Mouse (Mus musculus) gastrocnemius, postnatal 36 days (tissue): ENCODE data around the gene Luzp1. TPM values are rescaled to one million over a fixed set of nuclear protein-coding genes. Genes with fewer than 3 reads are reported as not detected.
A peak's percentile ranks its signal among the peaks of the same experiment; 100 is the strongest.

Experiments
- DNase-seq, 2 experiments: peaks; one replicate each; pipeline ENCODE4 v3.0.0; 2022
- intact Hi-C: fragments of 180-260 bp; cut with DNase I; formaldehyde crosslinking; loops from one replicate; pipeline ENCODE4 v1.15.1; 2025
- long read RNA-seq, 2 experiments: library from polyadenylated mRNA; stranded (forward); transcript quantifications; one replicate each; pipeline ENCODE4 v2.0.0; 2021
- total RNA-seq, 2 experiments: library from RNA; stranded (reverse); gene quantifications; 2 replicates each; pipeline ENCODE4 v1.2.3; 2021

Gene Luzp1
- total RNA-seq: 10 to 100 TPM; 12.6 to 13.1 TPM
- long read RNA-seq, experiment 1, partial matches to known transcripts: 0 of 2 reads
- long read RNA-seq, experiment 1, other reads (novel, unspliced or antisense): 2 of 2 reads
- long read RNA-seq, experiment 2, full-length matches to known transcripts: 1 of 4 reads
- long read RNA-seq, experiment 2, partial matches to known transcripts: 1 of 4 reads
- long read RNA-seq, experiment 2, other reads (novel, unspliced or antisense): 2 of 4 reads

DNA sequence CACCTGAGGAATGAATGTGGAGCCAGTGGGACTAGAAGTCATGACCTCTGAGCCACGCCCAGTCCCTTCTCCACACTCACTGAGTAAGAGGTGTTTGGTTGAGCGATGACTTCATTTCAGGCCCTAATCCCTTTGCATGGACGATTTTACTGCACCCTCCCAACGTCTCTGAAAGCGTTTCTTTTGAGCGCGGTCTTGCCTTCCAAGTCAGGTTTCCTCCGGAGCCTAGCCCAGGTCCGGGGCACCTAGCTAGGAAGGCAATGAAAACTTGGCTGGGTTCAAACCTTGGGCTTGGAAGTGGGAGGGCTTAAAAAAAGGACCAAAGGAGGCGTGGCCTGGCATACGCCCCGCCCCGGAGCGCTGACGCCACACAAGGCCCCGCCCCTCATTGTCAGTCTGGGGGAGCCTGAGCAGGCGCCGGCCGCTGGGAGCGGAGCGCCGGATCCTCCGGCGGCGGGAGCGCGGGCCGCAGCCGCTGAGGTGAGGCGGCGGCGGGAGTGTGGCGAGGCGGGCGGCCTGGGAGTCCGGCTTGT lies at the start of gene Luzp1:
Gene Luzp1 (plus strand): TSS at position 391 of the 533 bp plus-strand sequence.
- intact Hi-C loops: no loop called here

DNA sequence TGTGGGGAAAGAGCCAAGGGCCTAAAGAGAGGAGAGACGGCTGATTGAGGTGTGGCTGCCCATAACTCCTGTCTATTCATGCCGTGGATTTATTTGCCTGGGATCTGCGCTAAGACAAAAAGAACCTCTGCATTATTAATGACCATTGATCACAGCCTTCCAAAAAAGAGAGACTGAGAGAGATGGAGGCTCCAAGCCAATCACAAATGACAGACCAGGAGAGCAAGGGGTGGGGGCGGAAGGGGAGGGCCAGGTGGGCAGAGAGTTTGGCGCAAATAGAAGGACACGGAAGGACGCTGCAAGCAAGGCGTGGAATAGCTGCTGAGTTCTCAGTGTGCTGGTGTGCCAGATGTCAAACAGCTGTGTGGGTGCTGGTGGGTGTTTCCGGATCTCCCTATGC lies 46.3 kb upstream of the Luzp1 start, which contains the start of gene Htr1d:
Gene Htr1d (plus strand): TSS at position 301 of the 400 bp plus-strand sequence.
- intact Hi-C loops: no loop called here
- no peak for DNase-seq

More for the DNA sequence above, at the start of gene Luzp1:
- DNase-seq: peak; percentile 88 to 97

DNA sequence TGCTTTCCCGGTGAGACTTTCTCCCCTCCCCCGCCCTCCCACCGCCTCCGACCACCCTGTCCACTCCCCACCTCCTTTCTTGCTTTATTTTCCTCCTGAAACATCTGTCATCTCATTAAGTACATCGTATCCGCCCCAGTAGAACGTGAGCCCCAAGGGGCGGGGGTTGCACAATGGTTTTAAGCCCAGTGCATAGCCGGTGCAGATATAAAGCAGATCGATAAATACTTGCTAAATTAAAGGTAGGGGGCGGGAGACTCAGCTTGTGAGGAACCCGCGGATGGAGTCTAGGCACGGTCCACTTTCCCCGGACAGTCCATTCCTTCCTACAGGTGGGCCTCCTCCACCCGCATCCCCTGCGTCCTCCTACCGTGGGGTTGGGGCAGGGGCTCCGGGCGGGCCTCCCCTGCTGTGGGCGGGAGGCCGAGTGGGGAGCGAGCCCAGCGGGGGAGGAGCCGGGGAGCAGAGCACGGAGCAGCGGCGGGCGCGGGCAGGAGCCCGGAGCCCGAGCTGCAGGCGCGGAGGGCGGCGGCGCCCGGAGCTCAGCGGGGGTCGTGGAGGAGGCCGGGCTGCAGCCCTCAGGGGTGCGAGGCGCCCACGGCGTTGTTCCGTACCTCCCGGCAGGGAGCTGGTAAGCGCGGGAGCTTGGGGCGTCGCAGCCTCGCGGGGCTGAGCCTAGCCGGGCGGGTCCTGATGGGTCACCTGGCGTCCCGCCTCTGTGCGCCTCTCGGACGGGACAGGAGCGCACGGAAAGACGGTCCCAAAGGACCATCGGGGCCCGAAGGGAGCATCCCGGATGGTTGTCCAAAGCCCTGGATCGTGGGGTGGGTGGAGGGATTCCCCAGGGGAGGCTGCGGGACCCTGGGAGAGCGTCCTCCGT lies 45.2 kb upstream of the Luzp1 start:
- intact Hi-C loops: no loop called here

DNA sequence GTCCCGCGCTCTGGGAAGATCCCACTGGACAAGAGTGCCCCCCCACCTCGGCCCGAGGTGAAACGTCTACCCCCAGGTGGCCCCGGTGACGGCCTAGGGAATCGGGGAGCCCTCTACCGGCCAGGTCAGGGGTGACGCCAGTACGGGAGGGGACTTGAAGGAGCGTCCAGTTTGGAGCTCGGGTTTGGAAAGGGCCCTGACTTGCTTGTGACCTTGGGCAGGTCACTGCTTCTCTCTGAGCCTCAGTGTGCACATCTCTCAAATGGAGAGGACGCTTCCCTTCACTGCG lies 44.6 kb upstream of the Luzp1 start:
- intact Hi-C loops: no loop called here
- DNase-seq: no peak

More for the DNA sequence above, 45.2 kb upstream of the Luzp1 start:
- no peak for DNase-seq

DNA sequence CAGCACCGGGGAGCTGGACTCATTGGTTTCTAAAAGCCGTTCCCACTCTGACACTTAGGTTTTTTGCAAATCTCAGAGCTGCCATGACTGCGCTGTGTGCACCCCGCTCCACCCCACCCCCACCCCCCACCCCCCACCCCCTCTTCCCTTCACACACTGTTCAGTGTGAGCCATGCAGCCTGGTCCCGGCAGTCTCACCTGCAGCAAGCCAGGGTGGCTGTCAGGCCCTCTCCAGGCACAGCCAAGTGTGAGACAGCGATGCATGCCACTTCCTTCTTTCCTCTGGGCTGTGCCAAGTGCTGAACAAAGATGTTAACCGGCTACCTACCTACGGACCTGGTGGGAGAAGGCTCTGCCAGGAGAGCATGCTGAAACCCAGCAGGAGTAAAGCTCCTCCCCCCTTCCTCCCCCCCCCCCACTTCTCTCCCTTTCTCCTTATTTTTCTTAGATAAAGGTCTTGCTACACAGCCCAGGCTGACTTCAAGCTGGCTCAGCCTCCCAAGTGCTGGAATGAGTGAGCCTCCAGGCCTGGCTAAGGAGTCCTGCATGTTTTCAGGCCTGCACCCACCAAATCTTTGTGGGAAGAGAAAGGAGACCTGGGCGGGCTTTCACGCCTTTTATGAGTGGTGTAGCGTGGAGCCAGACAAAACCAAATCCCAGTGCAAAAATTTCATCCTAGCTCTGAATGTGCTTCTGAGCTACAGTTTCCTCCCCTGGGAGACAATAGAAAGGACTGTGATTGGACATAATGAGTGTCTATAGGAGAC lies 38.8 kb upstream of the Luzp1 start:
- DNase-seq: no peak
- intact Hi-C loops: no loop called here

DNA sequence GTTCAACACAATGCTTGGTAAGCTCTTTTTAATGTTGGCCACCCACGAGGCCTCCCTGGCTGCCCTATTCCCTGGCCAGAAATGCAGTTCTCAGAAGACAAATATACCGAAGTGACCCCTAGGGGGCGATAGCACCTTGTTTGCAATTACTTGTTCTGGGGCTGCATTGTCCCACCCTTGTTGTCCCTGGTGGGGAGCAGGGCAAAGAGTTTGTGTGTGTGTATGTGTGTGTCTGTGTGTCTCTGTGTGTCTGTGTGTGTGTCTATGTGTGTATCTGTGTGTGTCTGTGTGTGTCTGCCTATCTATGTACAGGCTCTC lies 38.2 kb upstream of the Luzp1 start:
- intact Hi-C loops: no loop called here
- no peak for DNase-seq

DNA sequence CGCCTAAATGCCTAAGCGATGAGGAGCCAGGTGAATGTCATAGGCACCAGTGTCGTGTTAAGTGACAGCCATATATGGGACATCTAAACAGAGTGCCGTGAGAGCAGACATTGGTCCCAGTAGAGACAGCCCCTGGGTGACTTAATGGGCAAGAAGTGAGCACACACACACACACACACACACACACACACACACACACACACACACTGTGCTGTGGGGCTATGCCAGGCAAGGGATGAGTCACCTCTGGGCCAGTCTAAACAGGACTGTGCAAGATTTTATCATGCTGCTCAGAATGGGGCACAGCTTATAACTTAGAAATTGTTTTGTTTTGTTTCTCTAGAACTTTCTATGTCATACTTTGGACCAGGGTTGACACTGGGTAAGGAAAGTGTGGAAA lies 35.5 kb upstream of the Luzp1 start:
- DNase-seq: no peak
- intact Hi-C loops: no loop called here

DNA sequence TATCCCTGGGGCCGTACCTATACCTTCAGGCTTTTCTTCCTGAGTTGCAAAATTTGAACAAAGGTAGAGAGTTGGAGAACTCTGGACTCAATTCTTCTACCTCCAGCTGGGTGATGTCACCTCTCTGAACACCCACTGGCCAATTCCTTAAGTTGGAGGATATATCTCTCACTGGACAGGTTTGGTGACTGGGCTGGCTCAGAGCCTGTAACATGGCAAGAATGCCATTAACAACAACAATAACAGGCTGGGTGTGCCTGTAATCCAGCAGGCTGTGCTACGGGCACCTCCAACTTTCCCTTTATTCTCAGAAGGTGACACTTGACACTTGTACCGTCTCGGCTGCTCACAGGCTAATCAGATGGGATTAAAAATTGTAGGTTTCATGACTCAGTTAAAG lies 30.5 kb upstream of the Luzp1 start:
- DNase-seq: no peak
- intact Hi-C loops: no loop called here

DNA sequence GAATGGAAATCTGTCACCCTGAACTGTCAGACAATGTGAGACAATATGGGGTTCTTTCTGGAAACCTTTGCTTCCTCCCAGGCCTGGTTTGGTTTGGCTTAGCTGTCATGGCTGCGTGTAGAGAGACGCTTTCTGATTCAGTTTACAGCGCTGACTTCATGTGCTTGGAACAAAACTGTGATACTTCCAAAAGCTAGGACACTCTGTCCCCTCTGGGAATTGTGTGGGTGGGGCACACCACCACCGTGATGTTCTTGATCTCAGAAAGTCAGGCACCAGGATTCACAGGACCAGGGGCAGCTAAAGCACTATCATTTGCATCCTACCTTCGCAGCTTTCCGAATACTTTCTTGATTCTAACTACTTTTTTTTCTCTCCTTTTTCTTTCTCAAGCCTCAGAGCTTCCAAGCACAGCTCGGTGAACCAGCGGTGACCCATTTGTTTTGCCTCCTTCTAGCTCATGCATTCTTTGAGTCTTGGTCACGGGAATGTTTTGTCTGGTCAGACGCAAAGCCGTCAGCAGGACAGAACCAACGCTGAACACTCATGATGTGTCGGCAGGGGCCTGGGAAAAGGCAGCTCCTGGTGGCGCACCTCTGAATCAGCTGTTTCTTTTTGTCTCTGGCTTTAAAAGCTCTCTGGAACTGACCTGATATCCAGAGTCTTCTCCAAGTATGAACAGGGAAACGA lies 28.1 kb upstream of the Luzp1 start:
- no peak for DNase-seq
- intact Hi-C loops: no loop called here

DNA sequence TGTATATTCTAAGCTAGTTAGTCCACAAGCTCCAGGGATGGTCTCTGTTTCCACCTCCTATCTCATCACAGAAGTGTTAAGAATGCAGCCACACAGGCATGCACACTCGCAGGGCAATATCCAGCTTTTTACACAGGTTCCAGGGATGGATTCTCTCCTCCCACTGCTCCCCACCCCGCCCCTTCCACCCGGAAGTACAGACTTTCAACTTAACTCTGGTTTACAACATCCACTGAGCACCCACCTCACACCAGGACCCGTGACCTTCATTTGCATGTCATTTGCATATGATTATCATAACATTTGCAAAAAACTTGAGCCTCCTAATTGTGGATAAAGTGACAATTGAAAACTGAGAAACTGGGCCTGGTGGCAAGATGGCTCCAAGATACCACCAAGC lies 25.0 kb upstream of the Luzp1 start:
- intact Hi-C loops: no loop called here
- no peak for DNase-seq

DNA sequence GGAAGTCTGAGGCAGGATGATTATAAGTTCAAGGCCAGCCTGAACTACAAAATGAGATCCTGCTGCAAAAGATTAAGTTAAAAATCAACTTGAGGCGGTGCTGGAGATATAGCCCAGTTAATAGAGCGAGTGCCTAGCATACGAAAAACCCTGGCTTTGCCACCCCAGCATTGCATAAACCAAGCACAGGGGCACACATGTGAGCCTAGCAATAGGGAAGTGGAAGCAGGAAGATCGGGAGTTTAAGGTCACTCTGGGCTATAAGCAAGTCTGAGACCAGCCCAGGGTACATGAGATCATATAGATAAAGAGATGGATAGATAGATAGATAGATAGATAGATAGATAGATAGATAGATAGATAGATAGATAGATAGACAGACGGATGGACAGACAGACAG lies 19.8 kb upstream of the Luzp1 start:
- intact Hi-C loops: no loop called here

DNA sequence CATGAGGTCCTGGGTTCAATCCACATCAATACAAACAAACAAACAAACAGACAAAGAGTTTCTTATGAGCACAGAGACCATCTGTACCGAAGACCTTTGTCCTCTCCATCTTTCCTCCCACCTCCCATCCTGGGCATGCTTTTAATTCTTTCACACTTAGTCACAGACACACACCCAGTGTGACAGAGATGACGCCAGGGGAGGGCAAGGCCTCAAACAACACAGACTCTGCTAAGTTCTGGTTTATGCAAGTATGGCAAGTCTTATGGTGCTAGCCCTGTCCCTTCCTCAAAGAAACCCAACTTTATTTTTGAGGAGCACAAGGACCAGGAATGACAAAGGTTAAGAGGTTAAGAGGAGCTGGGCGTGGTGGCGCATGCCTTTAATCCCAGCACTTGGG lies 19.3 kb upstream of the Luzp1 start:
- intact Hi-C loops: no loop called here
- DNase-seq: no peak

More for the DNA sequence above, 19.8 kb upstream of the Luzp1 start:
- DNase-seq: no peak

DNA sequence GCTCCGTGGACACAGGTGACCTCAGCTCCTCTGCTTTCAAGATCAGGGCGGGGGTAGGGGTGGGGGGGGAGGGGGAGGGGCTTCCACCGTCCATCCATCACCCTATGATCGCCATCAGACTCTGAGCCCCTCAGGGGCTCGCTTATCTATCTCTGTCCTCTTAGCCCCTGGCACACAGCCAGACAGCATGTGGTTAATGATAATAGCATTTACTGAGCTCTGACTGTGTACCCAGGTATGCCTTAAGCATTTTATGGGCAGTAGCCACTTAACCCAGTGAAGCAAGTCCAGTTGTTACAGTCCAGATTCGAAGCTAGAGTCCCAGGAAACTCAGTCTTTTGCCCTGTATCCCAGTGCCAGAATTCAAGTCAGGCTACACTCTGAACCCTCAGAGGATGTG lies 18.0 kb upstream of the Luzp1 start:
- intact Hi-C loops: no loop called here
- DNase-seq: no peak

DNA sequence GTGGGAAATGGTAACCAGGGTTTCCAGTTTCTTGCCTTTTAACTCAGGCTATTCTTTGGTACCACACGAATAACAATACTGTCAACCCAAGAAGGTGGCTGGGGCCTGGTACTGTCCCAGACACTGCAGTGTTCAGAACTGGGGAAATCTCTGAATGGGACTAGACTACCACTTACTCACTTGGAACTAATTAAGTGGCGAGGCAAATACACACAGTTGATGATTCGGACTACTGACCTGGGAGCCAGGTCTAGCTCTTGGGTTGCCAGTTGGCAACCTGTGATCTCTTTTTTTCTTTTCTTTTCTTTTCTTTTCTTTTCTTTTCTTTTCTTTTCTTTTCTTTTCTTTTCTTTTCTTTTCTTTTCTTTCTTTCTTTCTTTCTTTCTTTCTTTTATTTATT lies 17.3 kb upstream of the Luzp1 start:
- no peak for DNase-seq
- intact Hi-C loops: no loop called here

DNA sequence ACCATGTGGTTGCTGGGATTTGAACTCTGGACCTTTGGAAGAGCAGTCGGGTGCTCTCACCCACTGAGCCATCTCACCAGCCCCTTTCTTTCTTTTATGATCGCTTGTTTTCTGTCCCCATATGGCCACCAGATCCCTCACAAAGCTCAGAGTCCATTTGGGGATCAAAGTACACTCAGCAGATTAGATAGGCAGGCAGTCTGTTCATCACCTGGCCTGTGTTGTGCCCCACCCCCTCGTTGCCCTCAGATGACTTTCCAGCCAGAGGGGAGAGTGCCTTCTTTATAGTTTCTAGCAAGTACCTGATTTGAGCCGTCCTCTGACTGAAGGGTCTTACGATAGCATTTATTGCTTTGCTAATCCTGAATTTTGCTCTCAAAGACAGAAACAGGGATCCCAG lies 16.8 kb upstream of the Luzp1 start:
- intact Hi-C loops: no loop called here
- no peak for DNase-seq

DNA sequence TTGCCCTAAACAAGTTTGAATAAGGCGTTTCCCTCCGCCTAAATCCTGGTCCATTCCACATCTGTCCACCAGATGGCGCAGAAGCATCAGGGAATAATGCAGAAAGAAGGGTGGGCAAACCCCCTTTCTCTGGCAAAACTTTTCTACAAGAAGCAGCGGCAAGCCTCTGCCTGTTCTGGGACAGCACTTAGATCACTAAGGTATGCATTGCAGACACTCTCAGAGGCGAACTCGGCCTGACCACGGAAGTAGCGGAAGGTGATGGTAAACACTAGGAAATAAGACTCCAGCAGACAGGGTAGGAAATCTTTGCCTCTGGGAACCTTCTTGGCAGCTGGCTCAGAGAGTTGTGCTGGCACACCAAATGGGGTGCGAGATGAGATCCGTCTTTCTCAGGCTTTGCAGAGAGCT lies 14.7 kb upstream of the Luzp1 start:
- intact Hi-C loops: loop anchor here (1.0 to 2.0 kb wide), 2 partner anchors 71 to 166 kb away; no protein-coding TSS in a partner anchor
- DNase-seq: peak; percentile 76 to 78

DNA sequence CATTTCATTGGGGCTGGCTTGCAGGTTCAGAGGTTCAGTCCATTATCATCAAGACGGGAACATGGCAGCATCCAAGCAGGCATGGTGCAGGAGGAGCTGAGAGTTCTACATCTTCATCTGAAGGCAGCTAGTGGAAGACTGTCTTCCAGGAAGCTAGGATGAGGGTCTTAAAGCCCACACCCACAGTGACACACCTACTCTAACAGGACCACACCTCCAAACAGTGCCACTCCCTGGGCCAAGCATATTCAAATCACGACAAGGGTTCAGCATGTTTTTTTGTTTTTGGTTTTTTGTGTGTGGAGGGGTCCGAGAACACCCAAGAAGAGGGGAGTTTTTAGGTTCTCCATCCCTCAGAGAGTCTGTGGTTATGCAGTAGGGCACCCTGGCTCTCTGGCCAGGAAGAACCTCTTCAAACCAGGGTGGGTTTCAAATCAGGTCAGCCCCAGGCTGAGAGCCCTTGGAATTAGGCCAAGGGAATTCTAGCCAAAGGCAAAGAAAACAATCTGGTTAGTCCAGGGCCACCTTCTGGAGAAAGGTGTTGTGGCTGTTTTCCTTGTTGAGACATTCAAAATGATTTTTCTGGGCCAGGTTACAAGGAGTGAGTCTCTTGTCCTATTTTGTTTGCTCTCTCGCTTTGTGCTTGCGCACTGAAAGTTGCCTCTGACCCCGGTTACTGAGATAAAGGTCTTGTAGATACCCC lies 12.9 kb upstream of the Luzp1 start:
- DNase-seq: no peak
- intact Hi-C loops: no loop called here

DNA sequence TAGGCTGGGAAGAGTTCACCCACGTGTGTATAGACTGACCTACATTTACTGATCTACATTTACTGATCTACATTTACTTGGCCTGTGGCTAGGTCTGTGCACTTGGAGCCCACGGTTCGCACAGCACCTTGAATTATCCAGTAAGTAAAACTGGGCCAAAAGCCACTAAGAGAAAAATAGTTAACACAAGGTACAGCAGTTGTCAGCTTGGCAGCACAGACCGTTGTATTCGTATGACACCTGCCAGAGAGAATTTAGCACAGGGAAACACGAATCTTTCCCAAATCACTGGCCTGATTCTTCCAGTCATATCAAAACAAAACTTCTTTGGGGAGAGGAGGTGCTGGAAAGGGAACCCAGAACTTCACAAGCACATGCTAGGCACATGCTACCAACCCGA lies 11.3 kb upstream of the Luzp1 start:
- intact Hi-C loops: no loop called here
- no peak for DNase-seq

DNA sequence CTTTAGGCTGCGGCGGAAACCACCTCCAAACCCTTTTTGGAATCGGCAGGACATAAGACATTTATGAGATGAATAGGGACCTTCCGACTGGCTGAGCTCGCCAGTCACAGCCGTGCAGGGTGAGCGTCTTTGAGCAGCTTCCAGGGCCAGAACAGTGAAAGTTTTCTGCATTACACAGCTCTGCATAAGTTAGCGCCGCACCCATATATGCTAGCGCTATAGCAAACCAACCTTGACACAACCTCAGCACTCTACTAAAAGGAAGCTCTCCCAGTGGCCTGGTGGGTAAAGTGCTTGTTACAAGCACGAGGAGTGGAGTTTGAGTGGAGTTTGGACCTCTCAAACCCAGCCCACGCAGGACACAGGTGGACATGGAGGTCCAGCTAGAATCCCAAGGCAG lies 10.4 kb upstream of the Luzp1 start:
- intact Hi-C loops: no loop called here

DNA sequence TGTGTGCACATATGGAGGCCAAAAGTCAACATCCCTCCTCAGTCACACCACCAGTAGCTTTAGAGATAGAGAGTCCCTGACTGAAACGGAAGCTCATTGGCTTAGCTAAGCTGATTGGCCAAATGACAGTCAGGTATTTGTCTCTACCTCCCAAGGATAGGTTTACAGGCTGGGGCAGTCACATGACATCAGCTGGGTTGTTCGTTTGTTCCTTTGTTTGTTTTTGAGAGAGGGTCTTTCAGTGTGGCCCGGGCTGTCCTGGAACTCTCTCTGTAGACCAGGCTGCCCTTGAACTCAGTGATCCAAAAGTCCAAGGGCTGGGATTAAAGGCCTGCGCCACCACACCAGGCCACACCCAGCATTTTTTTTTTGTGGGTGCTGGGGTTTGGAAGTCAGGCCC lies 8.4 kb upstream of the Luzp1 start:
- no peak for DNase-seq
- intact Hi-C loops: no loop called here

More for the DNA sequence above, 10.4 kb upstream of the Luzp1 start:
- DNase-seq: no peak
